Mouse (Mus musculus): Measurements from ENCODE around the gene Blm. TPM values are rescaled to one million over a fixed set of nuclear protein-coding genes. Genes with fewer than 3 reads are reported as not detected.
A peak's percentile ranks its signal among the peaks of the same experiment; 100 is the strongest.

Gene Blm
- polyA plus RNA-seq, 1 experiment: 0.75 TPM

- DNase-seq: no peak
- H3K4me3 ChIP-seq (replicated peaks; ENCODE audit: extremely low read depth, low read depth, low read length): no peak overlapping the region
- H3K4me1 ChIP-seq (ENCODE audit: control insufficient read depth, insufficient read depth, low read length): no peaks in the 10 kb centered on the region
- TF ChIP-seq POLR2A (IDR thresholded peaks at IDR 0.05; ENCODE audit: borderline replicate concordance, extremely low read depth, low read depth, low read length) (no peak), CTCF (IDR thresholded peaks at IDR 0.05; ENCODE audit: insufficient read depth, low read length) (no peak)
- 68% methylated on average over 5 of the region's 5 CpGs for WGBS
These were observed 27.0 kb upstream of the Blm start for GRCm38 (mm10) chr7:80561931-80562330.

GRCm38 (mm10) chr7:80561271-80561670, 26.4 kb upstream of the Blm start:
- DNase-seq: no peak
- 73% methylated on average over 9 of the region's 9 CpGs for WGBS
- no peak for TF ChIP-seq CTCF (IDR thresholded peaks at IDR 0.05; ENCODE audit: insufficient read depth, low read length)
- TF ChIP-seq POLR2A (IDR thresholded peaks at IDR 0.05; ENCODE audit: borderline replicate concordance, extremely low read depth, low read depth, low read length): no peak
- Histone ChIP-seq H3K4me1 (ENCODE audit: control insufficient read depth, insufficient read depth, low read length) (no peaks in the 10 kb centered on the region), H3K4me3 (replicated peaks; ENCODE audit: extremely low read depth, low read depth, low read length) (no peak overlapping the region)

DNA sequence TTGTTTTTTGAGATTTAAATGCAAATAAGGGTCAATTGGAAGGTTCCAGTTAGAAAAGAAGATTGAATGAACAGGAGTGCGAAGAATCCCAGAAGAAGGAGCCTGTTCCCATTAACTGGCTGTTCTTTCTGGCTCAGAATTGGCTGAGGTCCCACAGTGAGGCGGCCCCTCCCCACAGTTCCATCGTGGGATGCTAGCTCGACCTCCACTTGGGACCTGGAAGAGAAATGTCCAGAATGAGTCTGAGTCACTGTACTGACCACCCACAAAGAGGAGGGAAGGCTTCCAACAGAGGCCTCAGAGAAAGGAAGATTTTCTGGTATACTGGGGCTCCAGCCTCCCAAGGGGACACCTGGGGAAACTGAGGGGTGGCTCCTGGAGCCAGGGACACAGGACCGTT, 23.7 kb upstream of the Blm start:
- no peak for DNase-seq
- no peaks in the 10 kb centered on the region; the same call in 1 of the 2 replicates for H3K4me1 ChIP-seq (ENCODE audit: control insufficient read depth, insufficient read depth, low read length)
- 56% methylated on average over 5 of the region's 5 CpGs for WGBS
- TF ChIP-seq POLR2A (IDR thresholded peaks at IDR 0.05; ENCODE audit: borderline replicate concordance, extremely low read depth, low read depth, low read length) (no peak), CTCF (IDR thresholded peaks at IDR 0.05; ENCODE audit: insufficient read depth, low read length) (no peak)
- no peak overlapping the region for H3K4me3 ChIP-seq (replicated peaks; ENCODE audit: extremely low read depth, low read depth, low read length)

DNA sequence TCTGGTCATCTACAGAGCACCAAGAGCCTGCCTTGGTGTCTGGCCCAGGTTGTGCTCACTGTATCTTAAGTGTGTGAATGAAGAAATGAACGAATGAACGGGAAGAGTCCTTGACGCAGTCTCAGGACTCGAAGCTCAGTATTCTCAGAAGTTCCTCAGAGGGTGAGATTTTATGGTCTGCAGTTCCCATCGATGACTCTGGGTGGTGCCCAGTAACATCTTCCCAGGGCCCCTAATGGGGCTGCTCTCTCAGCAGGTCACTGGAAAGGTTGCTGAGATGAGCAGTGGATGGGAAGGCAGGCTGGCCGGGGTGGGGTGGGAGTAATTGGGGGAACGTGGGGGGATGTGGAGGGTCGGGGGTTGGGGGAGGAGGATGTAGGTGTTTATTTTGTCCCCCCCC, 23.2 kb upstream of the Blm start:
- 50% methylated on average over 8 of the region's 8 CpGs for whole genome bisulfite sequencing
- TF ChIP-seq CTCF (IDR thresholded peaks at IDR 0.05; ENCODE audit: insufficient read depth, low read length) (peak; percentile 7; the same call in 1 of the 2 replicates), POLR2A (IDR thresholded peaks at IDR 0.05; ENCODE audit: borderline replicate concordance, extremely low read depth, low read depth, low read length) (no peak)
- DNase-seq: no peak
- Histone ChIP-seq H3K4me3 (replicated peaks; ENCODE audit: extremely low read depth, low read depth, low read length) (no peak overlapping the region), H3K4me1 (ENCODE audit: control insufficient read depth, insufficient read depth, low read length) (no peaks in the 10 kb centered on the region; the same call in 1 of the 2 replicates)

DNA sequence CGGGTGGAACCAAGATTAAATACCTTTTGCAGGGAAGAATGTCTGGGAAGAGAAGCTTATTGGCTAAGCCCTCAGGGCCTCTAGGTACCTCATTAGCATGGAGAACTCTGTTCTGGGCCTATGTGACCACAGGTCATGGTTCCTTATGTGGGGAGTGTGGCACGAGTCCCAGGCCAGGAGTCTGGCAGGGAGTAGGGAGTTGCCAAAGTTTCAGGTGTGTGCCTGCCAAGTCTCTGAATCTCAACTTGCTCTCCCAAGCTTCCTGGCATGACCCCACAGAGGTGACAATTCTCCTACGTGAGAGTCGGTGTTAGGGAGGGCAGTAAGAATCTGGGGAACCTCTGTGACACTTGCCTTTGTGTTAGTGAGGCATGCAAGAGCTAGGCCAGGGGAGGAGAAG, 22.2 kb upstream of the Blm start:
- 91% methylated on average over 4 of the region's 4 CpGs for WGBS
- Histone ChIP-seq H3K4me1 (ENCODE audit: control insufficient read depth, insufficient read depth, low read length) (no peaks in the 10 kb centered on the region; the same call in 1 of the 2 replicates), H3K4me3 (replicated peaks; ENCODE audit: extremely low read depth, low read depth, low read length) (no peak overlapping the region)
- TF ChIP-seq CTCF (IDR thresholded peaks at IDR 0.05; ENCODE audit: insufficient read depth, low read length) (no peak), POLR2A (IDR thresholded peaks at IDR 0.05; ENCODE audit: borderline replicate concordance, extremely low read depth, low read depth, low read length) (no peak)
- DNase-seq: no peak

GRCm38 (mm10) chr7:80556166-80556565, 21.2 kb upstream of the Blm start:
- no peak for DNase-seq
- Histone ChIP-seq H3K4me1 (ENCODE audit: control insufficient read depth, insufficient read depth, low read length) (no peaks in the 10 kb centered on the region; the same call in 1 of the 2 replicates), H3K4me3 (replicated peaks; ENCODE audit: extremely low read depth, low read depth, low read length) (no peak overlapping the region)
- TF ChIP-seq CTCF (IDR thresholded peaks at IDR 0.05; ENCODE audit: insufficient read depth, low read length) (no peak), POLR2A (IDR thresholded peaks at IDR 0.05; ENCODE audit: borderline replicate concordance, extremely low read depth, low read depth, low read length) (no peak)
- 72% methylated on average over 3 of the region's 3 CpGs for WGBS

GRCm38 (mm10) chr7:80555146-80555545, 20.2 kb upstream of the Blm start:
- DNase-seq: no peak
- H3K4me3 ChIP-seq (replicated peaks; ENCODE audit: extremely low read depth, low read depth, low read length): no peak overlapping the region
- no peaks in the 10 kb centered on the region; the same call in 1 of the 2 replicates for H3K4me1 ChIP-seq (ENCODE audit: control insufficient read depth, insufficient read depth, low read length)
- TF ChIP-seq POLR2A (IDR thresholded peaks at IDR 0.05; ENCODE audit: borderline replicate concordance, extremely low read depth, low read depth, low read length) (no peak), CTCF (IDR thresholded peaks at IDR 0.05; ENCODE audit: insufficient read depth, low read length) (no peak)
- 58% methylated on average over 3 of the region's 3 CpGs for WGBS

GRCm38 (mm10) chr7:80554180-80555021, 19.5 kb upstream of the Blm start:
- Histone ChIP-seq H3K4me1 (ENCODE audit: control insufficient read depth, insufficient read depth, low read length) (no peaks in the 10 kb centered on the region; the same call in 1 of the 2 replicates), H3K4me3 (replicated peaks; ENCODE audit: extremely low read depth, low read depth, low read length) (no peak overlapping the region)
- TF ChIP-seq POLR2A (IDR thresholded peaks at IDR 0.05; ENCODE audit: borderline replicate concordance, extremely low read depth, low read depth, low read length) (no peak), CTCF (IDR thresholded peaks at IDR 0.05; ENCODE audit: insufficient read depth, low read length) (no peak)
- WGBS: 38% methylated on average over 22 of the region's 22 CpGs
- no peak for DNase-seq

- TF ChIP-seq CTCF (IDR thresholded peaks at IDR 0.05; ENCODE audit: insufficient read depth, low read length) (no peak), POLR2A (IDR thresholded peaks at IDR 0.05; ENCODE audit: borderline replicate concordance, extremely low read depth, low read depth, low read length) (no peak)
- Histone ChIP-seq H3K4me1 (ENCODE audit: control insufficient read depth, insufficient read depth, low read length) (no peaks in the 10 kb centered on the region), H3K4me3 (replicated peaks; ENCODE audit: extremely low read depth, low read depth, low read length) (no peak overlapping the region)
- 81% methylated on average over 7 of the region's 7 CpGs for WGBS
- DNase-seq: no peak
These were observed 13.8 kb upstream of the Blm start for GRCm38 (mm10) chr7:80548513-80549260.

Measured in lung, adult 2 months (tissue).